Mouse (Mus musculus) hindbrain, postnatal 0 days (tissue): ENCODE measurements around the gene Mrps35. TPM values are rescaled to one million over a fixed set of nuclear protein-coding genes. Genes with fewer than 3 reads are reported as not detected.

ENCODE experiments used
- ATAC-seq: fragments of 200-750 bp; cut with Nextera tagmentation; 2 replicates; pipeline ENCODE4 v1.8.0; 2017; ENCODE audit warnings: mild to moderate bottlenecking, moderate TSS enrichment, moderate library complexity
- DNase-seq: peaks from one replicate; pipeline ENCODE4 v3.0.0-alpha.2; 2015; ENCODE audit warnings: low spot score
- H3K27ac ChIP-seq: fragments of 300-500 bp; sonication (generic); 2 replicates; pipeline ENCODE4 v1.5.1; 2014; ENCODE audit warnings: mild to moderate bottlenecking
- H3K27me3 ChIP-seq: fragments of 300-500 bp; sonication (generic); 2 replicates; pipeline ENCODE4 v1.6.1; 2014; ENCODE audit warnings: low read length, mixed read lengths; ENCODE audit not compliant: insufficient read depth
- H3K36me3 ChIP-seq: fragments of 300-500 bp; sonication (generic); 2 replicates; pipeline ENCODE4 v1.6.1; 2014; ENCODE audit warnings: low read length, mixed read lengths; ENCODE audit not compliant: insufficient read depth
- H3K4me1 ChIP-seq: fragments of 300-500 bp; sonication (generic); 2 replicates; pipeline ENCODE4 v1.6.1; 2014; ENCODE audit warnings: antibody characterized with exemption, low read length, mixed read lengths; ENCODE audit not compliant: insufficient read depth
- H3K4me2 ChIP-seq: fragments of 300-500 bp; sonication (generic); 2 replicates; pipeline ENCODE4 v1.6.1; 2014; ENCODE audit warnings: low read depth, mild to moderate bottlenecking, low read length, moderate library complexity, mixed read lengths
- H3K4me3 ChIP-seq: fragments of 300-500 bp; sonication (generic); 2 replicates; pipeline ENCODE4 v1.5.1; 2014; ENCODE audit warnings: low read length
- H3K9ac ChIP-seq: fragments of 300-500 bp; sonication (generic); replicated peaks from 2 replicates; pipeline ENCODE4 v1.6.1; 2014; ENCODE audit warnings: mild to moderate bottlenecking, low read length, moderate library complexity, mixed read lengths
- H3K9me3 ChIP-seq: fragments of 300-500 bp; sonication (generic); 2 replicates; pipeline ENCODE4 v1.6.1; 2016; ENCODE audit warnings: low read length, mixed read lengths
- CTCF ChIP-seq: IDR thresholded peaks from 2 replicates; pipeline ENCODE4 v1.5.1; 2016; ENCODE audit warnings: antibody characterized with exemption, control low read depth, low read depth
- WGBS: fragments of 180-500 bp; shearing (Covaris S2); extraction: QIAGEN DNeasy Blood & Tissue Kit; methylation state at CpG from one replicate; pipeline ENCODE4 v1.1.7; 2014; 5-methylcytosine and 5-hydroxymethylcytosine counted together
- polyA plus RNA-seq: library from polyadenylated mRNA; unstranded; fragments of >200 nt; fragmentation: Nextera tagmentation; extraction: Ambion mirVana; gene quantifications from 2 replicates; pipeline ENCODE4 v1.2.1, GENCODE M21; 2015
- total RNA-seq: library from RNA; depleted of rRNA; stranded (reverse); fragments of >200 nt; gene quantifications from 2 replicates; pipeline ENCODE4 v1.2.3, GENCODE M21; 2014

Mrps35 gene
- total and polyA plus RNA-seq, 2 experiments from 2014 or later = 8.3 to 78.5 TPM

GRCm38 (mm10) chr6:147085398-147086040, 43.0 kb downstream of the Mrps35 start:
- no peak for ATAC-seq
- Histone ChIP-seq H3K4me2 (no peak overlapping the region), H3K4me1 (peaks cover 5% of the 10 kb centered on the region; the same call in 1 of the 2 replicates), H3K9me3 (no peaks in the 10 kb centered on the region), H3K9ac (no peak overlapping the region), H3K4me3 (no peak overlapping the region), H3K27me3 (no peaks in the 10 kb centered on the region), H3K27ac (no peak overlapping the region), H3K36me3 (no peaks in the 10 kb centered on the region)
- WGBS = 67% methylated on average over 7 of the region's 7 CpGs
- no peak for DNase-seq
- TF ChIP-seq CTCF = no peak

GRCm38 (mm10) chr6:147086594-147087225, 44.1 kb downstream of the Mrps35 start, which contains the start of gene Mansc4:
Gene Mansc4, minus strand, starts transcription at chr6:147087032.
- peak; percentile 44 for DNase-seq
- WGBS = 8% methylated on average over 20 of the region's 20 CpGs
- no peak for TF ChIP-seq CTCF
- Histone ChIP-seq H3K36me3 (no peaks in the 10 kb centered on the region), H3K9ac (0 out of 2 replicates have a peak within 1 kb of the TSS, but pooled peaks have one; percentile 25), H3K27ac (no peak within 1 kb of the TSS), H3K9me3 (no peaks in the 10 kb centered on the region), H3K4me1 (peaks cover 5% of the 10 kb centered on the region; the same call in 1 of the 2 replicates), H3K27me3 (no peaks in the 10 kb centered on the region), H3K4me2 (peak within 1 kb of the TSS; percentile 48), H3K4me3 (0 out of 2 replicates have a peak within 1 kb of the TSS, but pooled peaks have one; percentile 14)
- ATAC-seq = no peak

DNA sequence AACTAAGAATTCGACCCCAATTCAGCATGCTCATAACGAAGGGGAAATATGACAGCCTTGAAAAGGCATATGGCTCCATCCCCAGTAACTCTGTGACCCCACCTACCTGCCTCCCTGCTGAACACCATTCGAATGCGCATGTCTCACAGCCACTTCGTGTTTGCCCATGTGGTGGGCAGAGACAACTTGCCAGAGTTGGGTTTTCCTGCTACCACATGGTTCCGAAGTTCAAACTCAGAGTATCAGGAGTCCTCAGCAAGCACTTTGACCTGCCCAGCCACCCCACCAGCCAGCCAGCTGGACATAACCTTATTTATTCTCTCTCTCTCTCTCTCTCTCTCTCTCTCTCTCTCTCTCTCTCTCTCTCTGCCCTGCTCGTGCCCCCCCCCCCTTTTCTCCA, 45.2 kb downstream of the Mrps35 start:
- DNase-seq (no peak), ATAC-seq (no peak)
- H3K4me1 ChIP-seq = peaks cover 10% of the 10 kb centered on the region; the same call in 1 of the 2 replicates
- no peaks in the 10 kb centered on the region for H3K36me3 ChIP-seq
- no peak overlapping the region for H3K9ac ChIP-seq
- H3K27ac ChIP-seq = no peak overlapping the region
- no peaks in the 10 kb centered on the region for H3K27me3 ChIP-seq
- H3K4me3 ChIP-seq = no peak overlapping the region
- no peak for TF ChIP-seq CTCF
- no peaks in the 10 kb centered on the region for H3K9me3 ChIP-seq
- H3K4me2 ChIP-seq = no peak overlapping the region
- WGBS = 59% methylated on average over 6 of the region's 7 CpGs

GRCm38 (mm10) chr6:147088517-147088916, 46.0 kb downstream of the Mrps35 start:
- TF ChIP-seq CTCF = peak; percentile 17; the same call in 1 of the 2 replicates
- H3K4me1 ChIP-seq = peaks cover 11% of the 10 kb centered on the region; the same call in 1 of the 2 replicates
- no peak for ATAC-seq
- H3K9ac ChIP-seq = no peak overlapping the region
- H3K27me3 ChIP-seq = no peaks in the 10 kb centered on the region
- H3K27ac ChIP-seq = no peak overlapping the region
- H3K36me3 ChIP-seq = no peaks in the 10 kb centered on the region
- H3K4me2 ChIP-seq = no peak overlapping the region
- 77% methylated on average over 3 of the region's 3 CpGs for WGBS
- no peak overlapping the region for H3K4me3 ChIP-seq
- H3K9me3 ChIP-seq = no peaks in the 10 kb centered on the region
- no peak for DNase-seq

GRCm38 (mm10) chr6:147090191-147090590, 47.6 kb downstream of the Mrps35 start:
- TF ChIP-seq CTCF = no peak
- Histone ChIP-seq H3K27me3 (no peaks in the 10 kb centered on the region), H3K9ac (peak overlapping the region; percentile 87), H3K4me3 (0 out of 2 replicates have a peak overlapping the region, but pooled peaks have one; percentile 67), H3K4me2 (peak overlapping the region; percentile 82), H3K9me3 (no peaks in the 10 kb centered on the region), H3K36me3 (no peaks in the 10 kb centered on the region), H3K4me1 (peaks cover 18% of the 10 kb centered on the region; the same call in 1 of the 2 replicates), H3K27ac (peak overlapping the region; percentile 96; the same call in 1 of the 2 replicates)
- ATAC-seq (no peak), DNase-seq (peak; percentile 20)
- WGBS = 63% methylated on average over 5 of the region's 5 CpGs

DNA sequence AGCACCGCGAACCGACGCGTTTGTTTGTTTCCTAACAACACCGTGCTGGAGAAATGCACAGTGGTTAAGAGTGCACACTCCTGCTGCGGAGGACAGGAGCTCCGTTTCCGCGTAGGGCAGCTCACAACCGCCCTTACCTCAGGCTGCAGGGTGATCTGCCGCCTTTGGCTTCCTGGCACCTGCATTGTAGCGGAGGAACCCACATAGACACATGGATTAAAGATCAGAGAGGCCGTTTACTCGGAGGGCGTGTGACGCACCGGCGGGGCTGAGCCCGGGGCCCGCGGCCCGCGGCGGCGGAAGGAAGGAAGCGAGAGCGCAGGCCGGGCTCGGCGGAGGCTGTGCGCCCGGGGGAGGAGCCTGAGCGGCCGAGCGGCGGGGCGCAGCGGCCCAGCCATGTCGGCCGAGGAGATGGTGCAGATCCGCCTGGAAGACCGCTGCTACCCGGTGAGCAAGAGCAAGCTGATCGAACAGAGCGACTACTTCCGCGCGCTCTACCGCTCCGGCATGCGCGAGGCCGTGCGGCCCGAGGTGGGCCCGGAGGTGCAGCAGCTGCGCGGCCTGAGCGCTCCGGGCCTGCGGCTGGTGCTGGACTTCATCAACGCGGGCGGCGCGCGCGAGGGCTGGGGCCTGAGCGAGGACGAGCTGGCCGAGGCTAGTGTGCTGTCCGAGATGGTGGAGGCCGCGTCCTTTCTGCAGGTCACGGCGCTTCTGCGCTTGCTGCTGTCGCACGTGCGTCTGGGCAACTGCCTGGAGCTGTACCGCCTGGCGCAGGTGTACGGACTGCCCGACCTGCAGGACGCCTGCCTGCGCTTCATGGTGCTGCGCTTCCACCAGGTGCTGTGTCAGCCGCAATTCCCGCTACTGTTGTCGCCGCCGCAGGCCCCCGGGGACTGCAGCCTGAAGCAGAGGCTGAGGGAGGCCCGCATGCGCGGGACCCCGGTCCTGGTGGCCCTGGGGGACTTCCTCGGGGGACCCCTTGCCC, 48.9 kb downstream of the Mrps35 start, which contains the start of gene Klhl42:
Gene Klhl42, plus strand, starts transcription at position 244 of the 985 bp plus-strand sequence.
- H3K36me3 ChIP-seq = no peaks in the 10 kb centered on the region
- H3K4me2 ChIP-seq = peak within 1 kb of the TSS; percentile 82
- peak within 1 kb of the TSS; percentile 67 for H3K4me3 ChIP-seq
- WGBS = under 1% methylated on average over 91 of the region's 99 CpGs
- no peaks in the 10 kb centered on the region for H3K27me3 ChIP-seq
- DNase-seq = peak; percentile 80
- peak within 1 kb of the TSS; percentile 87 for H3K9ac ChIP-seq
- peak; percentile 14; the same call in 1 of the 2 replicates for TF ChIP-seq CTCF
- peak; percentile 88 for ATAC-seq
- no peaks in the 10 kb centered on the region for H3K9me3 ChIP-seq
- H3K27ac ChIP-seq = peak within 1 kb of the TSS; percentile 96
- peaks cover 18% of the 10 kb centered on the region; the same call in 1 of the 2 replicates for H3K4me1 ChIP-seq
